Mouse (Mus musculus) kidney, embryonic 16.5 days (tissue): ENCODE measurements around the gene Chst13. TPM values are rescaled to one million over a fixed set of nuclear protein-coding genes. Genes with fewer than 3 reads are reported as not detected.

Source experiments
- ATAC-seq: fragments of 200-750 bp; cut with Nextera tagmentation; 2 replicates; pipeline ENCODE4 v1.8.0; 2017; ENCODE audit warnings: moderate TSS enrichment; ENCODE audit not compliant: low FRiP score, low TSS enrichment
- H3K27ac ChIP-seq: fragments of 300-500 bp; sonication (generic); 2 replicates; pipeline ENCODE4 v1.5.1; 2014; ENCODE audit warnings: low read length
- H3K27me3 ChIP-seq: fragments of 300-500 bp; sonication (generic); 2 replicates; pipeline ENCODE4 v1.6.1; 2014; ENCODE audit warnings: low read length, control low read depth, mixed read lengths; ENCODE audit not compliant: insufficient read depth
- H3K36me3 ChIP-seq: fragments of 300-500 bp; sonication (generic); 2 replicates; pipeline ENCODE4 v1.6.1; 2014; ENCODE audit warnings: low read length, control low read depth, mixed read lengths; ENCODE audit not compliant: insufficient read depth
- H3K4me1 ChIP-seq: fragments of 300-500 bp; sonication (generic); 2 replicates; pipeline ENCODE4 v1.6.1; 2014; ENCODE audit warnings: low read length, control low read depth, mixed read lengths; ENCODE audit not compliant: insufficient read depth
- H3K4me2 ChIP-seq: fragments of 300-500 bp; sonication (generic); replicated peaks from 2 replicates; pipeline ENCODE4 v1.6.1; 2014; ENCODE audit warnings: low read depth, low read length
- H3K4me3 ChIP-seq: fragments of 300-500 bp; sonication (generic); 2 replicates; pipeline ENCODE4 v1.5.1; 2014; ENCODE audit warnings: mild to moderate bottlenecking, low read length
- H3K9ac ChIP-seq: fragments of 300-500 bp; sonication (generic); replicated peaks from 2 replicates; pipeline ENCODE4 v1.6.1; 2014; ENCODE audit warnings: low read length
- H3K9me3 ChIP-seq: fragments of 300-500 bp; sonication (generic); 2 replicates; pipeline ENCODE4 v1.6.1; 2016; ENCODE audit warnings: low read length, control low read depth
- WGBS: fragments of 180-500 bp; shearing (Covaris S2); extraction: QIAGEN DNeasy Blood & Tissue Kit; methylation state at CpG from one replicate; pipeline ENCODE4 v1.1.7; 2014; 5-methylcytosine and 5-hydroxymethylcytosine counted together
- polyA plus RNA-seq: library from polyadenylated mRNA; unstranded; fragments of >200 nt; fragmentation: Nextera tagmentation; extraction: Ambion mirVana; gene quantifications from 2 replicates; pipeline ENCODE4 v1.2.1, GENCODE M21; 2015

Chst13 gene
- polyA plus RNA-seq, 1 experiment from 2014 or later: 5.8 TPM

DNA sequence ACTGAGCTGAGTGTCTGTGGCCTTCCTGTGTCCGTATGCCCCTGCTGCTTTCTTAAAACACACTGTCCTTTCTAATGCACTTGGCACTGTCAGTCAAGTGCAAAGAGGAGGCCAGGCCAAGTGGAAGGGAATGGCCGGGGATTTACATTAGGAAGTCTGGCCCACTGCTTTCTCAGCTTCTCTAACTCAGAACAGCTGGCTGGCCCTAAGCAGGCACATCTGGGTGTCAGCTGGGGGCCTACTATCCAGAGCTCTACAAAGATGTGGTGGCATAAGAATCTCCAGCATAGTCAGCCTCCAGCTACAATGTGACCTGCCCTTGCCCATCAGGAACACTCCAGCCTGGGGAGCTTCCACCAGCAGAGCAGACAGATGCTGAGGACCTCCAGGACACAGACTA lies 25.0 kb upstream of the Chst13 start:
- H3K4me1 ChIP-seq: no peaks in the 10 kb centered on the region
- no peak overlapping the region for H3K27ac ChIP-seq
- H3K9me3 ChIP-seq: no peaks in the 10 kb centered on the region
- 76% methylated on average over 2 of the region's 2 CpGs for WGBS
- no peaks in the 10 kb centered on the region for H3K36me3 ChIP-seq
- H3K4me3 ChIP-seq: no peak overlapping the region
- H3K4me2 ChIP-seq: no peak overlapping the region
- ATAC-seq: no peak
- H3K27me3 ChIP-seq: no peaks in the 10 kb centered on the region
- no peak overlapping the region for H3K9ac ChIP-seq

DNA sequence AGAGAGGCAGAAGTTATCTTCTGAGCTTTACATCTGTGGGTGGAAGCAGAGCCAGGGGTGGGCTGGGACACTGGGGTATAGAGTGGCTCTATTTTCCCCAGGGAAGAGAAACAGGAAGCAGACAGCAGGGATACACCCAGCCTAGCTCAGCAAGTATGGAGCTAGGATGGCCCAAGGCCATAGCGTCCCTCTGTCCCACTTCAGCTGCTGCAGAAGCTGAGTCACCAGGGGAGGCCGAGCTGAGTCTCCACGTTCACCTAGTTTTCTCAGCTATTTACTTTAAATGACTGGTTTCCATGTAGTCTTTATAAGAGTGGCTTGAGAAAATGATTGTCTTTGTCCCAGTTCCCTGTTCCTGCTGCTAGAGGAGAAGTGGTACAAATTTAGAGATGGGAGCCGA lies 23.5 kb upstream of the Chst13 start:
- no peak for ATAC-seq
- Histone ChIP-seq H3K27me3 (no peaks in the 10 kb centered on the region), H3K4me2 (no peak overlapping the region), H3K4me1 (no peaks in the 10 kb centered on the region), H3K9ac (no peak overlapping the region), H3K9me3 (no peaks in the 10 kb centered on the region), H3K27ac (no peak overlapping the region), H3K36me3 (no peaks in the 10 kb centered on the region), H3K4me3 (no peak overlapping the region)
- WGBS: 72% methylated on average over 4 of the region's 4 CpGs

DNA sequence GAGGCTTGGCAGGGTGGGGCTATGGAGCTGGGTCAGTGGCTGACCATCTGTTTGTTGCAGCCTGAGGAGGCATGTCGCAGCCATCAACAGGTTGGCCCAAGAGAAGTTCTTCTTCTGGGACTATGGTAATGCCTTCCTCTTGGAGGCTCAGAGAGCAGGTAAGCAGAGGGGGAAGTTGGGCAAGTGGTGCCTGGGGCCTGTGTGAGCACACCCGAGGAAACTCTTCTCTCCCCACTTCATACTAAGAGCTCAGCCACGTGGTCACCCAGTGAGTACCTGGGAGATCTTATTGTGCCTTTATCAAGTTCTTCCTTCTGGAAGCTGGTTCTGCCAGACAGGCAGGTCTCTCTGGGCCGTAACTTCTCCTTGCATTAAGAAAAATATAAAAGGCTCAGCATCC lies 22.2 kb upstream of the Chst13 start:
- ATAC-seq: no peak

DNA sequence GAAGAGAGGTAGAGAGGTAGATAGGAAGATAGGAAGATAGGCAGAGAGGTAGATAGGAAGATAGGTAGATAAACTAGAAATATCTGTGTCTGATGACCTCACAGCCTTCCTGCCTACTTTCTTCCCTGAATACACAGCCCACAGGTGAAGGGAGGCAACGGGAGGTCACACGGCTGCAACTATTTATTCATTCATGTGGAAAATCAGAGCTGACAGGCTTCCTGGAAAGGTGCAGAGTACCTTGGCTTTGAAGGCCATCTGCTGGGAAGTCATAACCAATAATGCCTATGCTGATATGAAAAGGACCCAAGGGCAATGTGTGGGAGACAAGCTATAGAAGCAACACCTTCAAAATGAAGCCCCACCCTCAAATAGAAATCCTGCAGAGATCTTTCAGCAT lies 17.4 kb upstream of the Chst13 start:
- no peaks in the 10 kb centered on the region; the same call in 1 of the 2 replicates for H3K4me1 ChIP-seq
- no peaks in the 10 kb centered on the region for H3K9me3 ChIP-seq
- no peaks in the 10 kb centered on the region for H3K36me3 ChIP-seq
- no peak overlapping the region for H3K27ac ChIP-seq
- H3K4me2 ChIP-seq: no peak overlapping the region
- ATAC-seq: no peak
- WGBS: 48% methylated on average over 2 of the region's 2 CpGs
- no peak overlapping the region for H3K9ac ChIP-seq
- H3K4me3 ChIP-seq: no peak overlapping the region
- H3K27me3 ChIP-seq: no peaks in the 10 kb centered on the region

More for the DNA sequence above, 22.2 kb upstream of the Chst13 start:
- Histone ChIP-seq H3K27ac (no peak overlapping the region), H3K4me3 (no peak overlapping the region), H3K4me1 (no peaks in the 10 kb centered on the region), H3K36me3 (no peaks in the 10 kb centered on the region), H3K4me2 (no peak overlapping the region), H3K9me3 (no peaks in the 10 kb centered on the region), H3K27me3 (no peaks in the 10 kb centered on the region), H3K9ac (no peak overlapping the region)
- whole genome bisulfite sequencing: 79% methylated on average over 4 of the region's 4 CpGs

DNA sequence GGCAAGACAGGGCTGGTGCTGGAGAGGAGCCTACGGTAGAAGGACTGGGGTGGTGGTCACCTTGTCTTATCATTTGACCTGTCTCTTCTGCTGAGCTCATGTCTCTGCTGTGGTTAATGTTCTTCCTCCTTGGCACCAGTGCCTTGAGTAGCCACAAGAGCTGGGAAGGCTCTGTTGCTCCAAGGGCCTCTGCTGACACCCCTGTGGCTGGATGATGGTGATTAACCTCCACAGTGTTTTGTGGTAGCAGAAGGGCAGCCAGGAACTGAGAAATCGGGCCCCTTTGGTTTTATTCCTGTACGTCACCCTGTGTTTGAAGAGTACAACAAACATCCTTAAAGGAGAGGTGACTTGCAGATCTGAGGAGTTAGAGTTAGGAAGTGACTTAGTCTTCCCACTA lies 9.3 kb upstream of the Chst13 start:
- Histone ChIP-seq H3K9me3 (no peaks in the 10 kb centered on the region), H3K4me3 (no peak overlapping the region), H3K27me3 (no peaks in the 10 kb centered on the region), H3K9ac (no peak overlapping the region), H3K27ac (no peak overlapping the region), H3K4me1 (no peaks in the 10 kb centered on the region), H3K4me2 (no peak overlapping the region), H3K36me3 (no peaks in the 10 kb centered on the region)
- WGBS: 82% methylated on average over 3 of the region's 3 CpGs
- ATAC-seq: no peak

DNA sequence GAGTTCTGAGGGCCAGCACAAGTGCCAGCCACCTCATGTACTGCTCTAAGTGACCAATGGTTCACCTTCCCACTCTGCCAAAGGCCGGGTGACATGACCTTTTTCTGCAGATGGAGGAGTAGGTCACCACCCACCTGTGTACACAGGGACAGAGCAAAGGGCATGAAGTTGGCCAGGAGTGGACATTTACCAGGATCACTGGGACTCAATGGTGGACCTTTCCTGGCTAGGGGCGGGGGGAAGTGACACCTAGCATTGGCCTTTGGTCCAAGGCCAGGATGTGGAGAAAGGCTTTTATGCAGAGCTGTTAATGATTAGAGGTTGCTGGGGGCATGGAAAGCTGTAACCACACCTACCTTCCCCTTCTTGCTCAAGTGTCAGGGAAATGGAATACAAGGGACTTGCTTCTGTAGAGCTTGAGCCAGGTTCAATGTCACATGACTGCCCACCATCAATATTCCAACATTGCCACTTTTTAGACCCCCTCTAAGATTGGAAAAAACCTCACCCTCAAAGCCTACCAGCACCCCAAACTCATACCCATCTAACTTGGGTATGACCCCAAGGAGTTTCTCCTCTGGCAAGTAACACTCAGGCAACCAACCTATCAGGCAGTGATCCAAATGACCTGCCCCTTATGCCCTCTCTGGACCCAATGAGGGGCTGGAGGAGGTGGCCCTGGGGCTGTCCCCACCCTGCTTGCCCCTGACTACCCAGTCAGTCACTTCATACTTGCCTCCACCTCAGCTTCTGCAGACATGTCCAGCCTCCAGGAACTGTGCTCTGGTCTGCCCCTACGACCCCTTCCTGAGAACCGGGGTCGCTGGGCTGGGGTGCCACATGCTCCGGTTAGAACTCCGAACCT lies 7.8 kb upstream of the Chst13 start, which contains the start of gene Uroc1:
Gene Uroc1, plus strand, starts transcription at position 724 of the 865 bp plus-strand sequence.
- ATAC-seq: no peak
- WGBS: 82% methylated on average over 7 of the region's 7 CpGs

DNA sequence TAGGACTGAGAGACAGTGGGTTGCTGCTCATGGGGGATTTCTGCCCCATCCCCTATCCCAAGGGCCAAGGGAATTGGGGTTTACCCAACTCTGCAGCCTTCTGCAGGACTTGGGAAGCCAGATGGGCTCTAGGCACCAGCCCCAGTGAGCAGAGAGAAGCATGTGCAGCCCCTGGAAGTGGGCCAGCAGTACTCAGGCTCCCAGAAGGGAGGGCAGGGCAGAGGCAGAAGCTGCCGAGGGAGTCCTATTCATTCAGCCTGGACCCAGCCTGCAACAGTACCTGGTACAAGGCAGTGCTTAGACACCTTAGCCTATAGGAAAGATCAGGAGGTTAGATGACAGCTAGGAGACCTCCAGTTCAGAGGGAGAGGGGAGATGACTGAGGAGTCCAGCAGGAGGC lies 5.0 kb upstream of the Chst13 start:
- Histone ChIP-seq H3K4me3 (no peak overlapping the region), H3K4me1 (peaks cover 3% of the 10 kb centered on the region; the same call in 1 of the 2 replicates), H3K27me3 (no peaks in the 10 kb centered on the region; the same call in 1 of the 2 replicates), H3K27ac (no peak overlapping the region), H3K36me3 (no peaks in the 10 kb centered on the region), H3K9me3 (no peaks in the 10 kb centered on the region), H3K4me2 (no peak overlapping the region), H3K9ac (no peak overlapping the region)
- 21% methylated on average over 1 of the region's 1 CpGs for WGBS
- ATAC-seq: no peak

More for the DNA sequence above, 7.8 kb upstream of the Chst13 start, which contains the start of gene Uroc1:
- Histone ChIP-seq H3K36me3 (no peaks in the 10 kb centered on the region), H3K9ac (no peak within 1 kb of the TSS), H3K4me3 (no peak within 1 kb of the TSS), H3K27ac (no peak within 1 kb of the TSS), H3K27me3 (no peaks in the 10 kb centered on the region), H3K4me2 (no peak within 1 kb of the TSS), H3K4me1 (no peaks in the 10 kb centered on the region), H3K9me3 (no peaks in the 10 kb centered on the region)

DNA sequence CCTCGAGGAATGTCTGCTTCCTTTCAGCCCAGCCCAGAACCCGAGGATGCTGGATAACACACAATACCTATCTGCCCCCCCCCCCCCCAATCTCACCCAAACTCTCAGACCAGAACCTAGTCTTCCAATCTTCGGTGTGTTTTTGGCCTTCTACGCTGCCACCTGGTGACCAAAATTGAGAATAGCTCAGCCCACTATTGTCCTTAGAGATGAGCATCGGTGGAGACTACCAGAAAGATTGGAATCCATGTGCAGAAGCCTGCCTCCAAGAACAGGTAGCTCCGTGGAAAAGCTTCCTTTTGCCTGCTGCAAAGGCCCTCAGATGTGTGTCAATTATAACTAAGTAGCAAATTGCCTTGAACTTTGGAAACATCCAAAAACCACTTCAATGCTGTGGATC lies 2.7 kb upstream of the Chst13 start:
- no peaks in the 10 kb centered on the region; the same call in 1 of the 2 replicates for H3K27me3 ChIP-seq
- H3K9me3 ChIP-seq: no peaks in the 10 kb centered on the region
- H3K27ac ChIP-seq: no peak overlapping the region
- no peak overlapping the region for H3K4me2 ChIP-seq
- H3K4me3 ChIP-seq: no peak overlapping the region
- H3K9ac ChIP-seq: no peak overlapping the region
- ATAC-seq: no peak
- H3K36me3 ChIP-seq: no peaks in the 10 kb centered on the region
- peaks cover 4% of the 10 kb centered on the region; the same call in 1 of the 2 replicates for H3K4me1 ChIP-seq
- WGBS: 20% methylated on average over 6 of the region's 6 CpGs

DNA sequence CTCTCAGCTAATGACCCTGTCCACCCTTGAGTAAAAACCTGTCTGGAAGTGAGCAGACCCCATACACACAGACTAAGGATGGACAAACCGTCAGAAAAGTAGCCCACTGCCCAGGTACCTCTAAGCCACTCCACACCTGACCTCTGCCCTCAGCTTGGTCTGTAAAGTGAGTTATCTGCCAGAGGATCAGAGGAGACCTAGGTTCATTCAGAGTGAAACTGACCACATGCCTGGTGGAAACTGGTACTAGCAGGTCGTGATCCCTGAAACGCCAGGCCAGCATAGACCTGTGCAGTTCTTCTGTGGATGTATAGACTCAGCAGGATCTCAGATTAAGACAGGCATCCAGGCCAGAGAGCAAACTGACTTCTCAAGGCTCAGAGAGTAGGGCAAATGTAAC lies 522 bp downstream of the Chst13 start:
- Histone ChIP-seq H3K36me3 (no peaks in the 10 kb centered on the region), H3K9me3 (no peaks in the 10 kb centered on the region), H3K27me3 (no peaks in the 10 kb centered on the region; the same call in 1 of the 2 replicates), H3K27ac (no peak overlapping the region), H3K4me2 (peak overlapping the region; percentile 54), H3K4me3 (peak overlapping the region; percentile 30; the same call in 1 of the 2 replicates), H3K4me1 (peaks cover 20% of the 10 kb centered on the region), H3K9ac (no peak overlapping the region)
- 56% methylated on average over 3 of the region's 3 CpGs for WGBS
- ATAC-seq: no peak

DNA sequence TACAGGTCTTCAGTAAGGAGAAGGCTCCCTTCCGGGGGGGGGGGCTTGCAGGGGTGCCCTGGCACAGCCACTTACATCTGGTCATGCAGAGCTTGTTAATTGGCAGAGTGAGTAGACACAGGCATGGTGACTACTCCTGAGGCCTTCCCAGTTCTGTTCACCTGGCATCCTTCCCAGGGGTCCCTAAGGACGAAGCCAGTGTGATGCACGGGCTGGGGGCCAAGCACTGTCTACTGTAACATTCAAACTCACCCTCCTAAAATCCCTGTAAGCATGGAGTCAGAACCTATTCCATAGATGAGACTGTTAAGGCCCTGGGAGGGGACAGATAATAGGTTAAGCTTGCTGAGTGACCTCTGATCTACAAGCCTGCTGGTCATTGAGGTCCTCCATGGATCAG lies 959 bp downstream of the Chst13 start:
- Histone ChIP-seq H3K4me3 (no peak overlapping the region), H3K4me1 (peaks cover 20% of the 10 kb centered on the region), H3K36me3 (no peaks in the 10 kb centered on the region), H3K27ac (no peak overlapping the region), H3K9me3 (no peaks in the 10 kb centered on the region), H3K9ac (no peak overlapping the region), H3K4me2 (no peak overlapping the region), H3K27me3 (no peaks in the 10 kb centered on the region; the same call in 1 of the 2 replicates)
- ATAC-seq: no peak
- 77% methylated on average over 3 of the region's 3 CpGs for WGBS
